Mouse (Mus musculus) cerebellum, adult 2 months (tissue): ENCODE measurements at regions not wholly inside any gene's neighbourhood (a gene's known extent, or its start where the extent isn't known, plus 50 kb on each side); places are given as distances from the start of the nearest gene placed in this dataset.

Experiments used
- DNase-seq, 2 experiments: peaks; one replicate each; pipeline ENCODE4 v3.0.0; 2021
- H3K27ac ChIP-seq: fragments of 200-500 bp; 2 replicates; pipeline ENCODE4 v1.5.1; 2012; ENCODE audit warnings: low read length, control low read depth, inconsistent platforms; ENCODE audit not compliant: insufficient read depth
- H3K27me3 ChIP-seq: fragments of 200-500 bp; 2 replicates; pipeline ENCODE4 v1.6.1; 2012; ENCODE audit warnings: inconsistent platforms, mild to moderate bottlenecking, low read length, moderate library complexity; ENCODE audit not compliant: control insufficient read depth, insufficient read depth
- H3K4me1 ChIP-seq: fragments of 200-500 bp; 2 replicates; pipeline ENCODE4 v1.6.1; 2011; ENCODE audit warnings: low read length; ENCODE audit not compliant: control insufficient read depth, insufficient read depth
- H3K4me3 ChIP-seq: fragments of 200-500 bp; replicated peaks from 2 replicates; pipeline ENCODE3; 2011; ENCODE audit warnings: mild to moderate bottlenecking, low read depth, low read length, control low read depth; ENCODE audit not compliant: insufficient read depth
- CTCF ChIP-seq: fragments of 200-500 bp; IDR thresholded peaks from 2 replicates; pipeline ENCODE4 v1.5.1; 2011; ENCODE audit warnings: low read depth, mild to moderate bottlenecking, control low read depth, low read length, moderate library complexity, borderline replicate concordance; ENCODE audit not compliant: insufficient read depth
- POLR2A ChIP-seq: fragments of 200-500 bp; IDR thresholded peaks from 2 replicates; pipeline ENCODE4 v1.6.1; 2011; ENCODE audit warnings: low read length, control low read depth, borderline replicate concordance; ENCODE audit not compliant: insufficient read depth
- WGBS: fragments of 180-500 bp; shearing (Covaris S2); methylation state at CpG from one replicate; pipeline ENCODE4 v1.1.7; 2018; 5-methylcytosine and 5-hydroxymethylcytosine counted together

- H3K4me3 ChIP-seq: no peak overlapping the region
- H3K4me1 ChIP-seq: no peaks in the 10 kb centered on the region; the same call in 1 of the 2 replicates
- no peaks in the 10 kb centered on the region for H3K27me3 ChIP-seq
- no peak for DNase-seq
- WGBS: 85% methylated on average over 3 of the region's 3 CpGs
- no peak overlapping the region for H3K27ac ChIP-seq
- no peak for TF ChIP-seq POLR2A
- TF ChIP-seq CTCF: no peak
Observed at GRCm38 (mm10) chr1:137703882-137704281, 471.6 kb downstream of the Ptprc start.

GRCm38 (mm10) chr1:137698876-137699275 lies 476.6 kb downstream of the Ptprc start:
- TF ChIP-seq CTCF (no peak), POLR2A (no peak)
- H3K4me1 ChIP-seq: peaks cover 5% of the 10 kb centered on the region; the same call in 1 of the 2 replicates
- H3K27me3 ChIP-seq: no peaks in the 10 kb centered on the region
- H3K4me3 ChIP-seq: no peak overlapping the region
- WGBS: 18% methylated on average over 4 of the region's 4 CpGs
- no peak overlapping the region for H3K27ac ChIP-seq
- DNase-seq: peak; percentile 26 to 46

- no peak overlapping the region for H3K4me3 ChIP-seq
- 54% methylated on average over 5 of the region's 5 CpGs for WGBS
- DNase-seq: no peak
- peaks cover 5% of the 10 kb centered on the region; the same call in 1 of the 2 replicates for H3K4me1 ChIP-seq
- no peak overlapping the region for H3K27ac ChIP-seq
- H3K27me3 ChIP-seq: no peaks in the 10 kb centered on the region
- TF ChIP-seq POLR2A: no peak
- no peak for TF ChIP-seq CTCF
Observed at GRCm38 (mm10) chr1:137697289-137697688, 478.2 kb downstream of the Ptprc start.

- H3K27ac ChIP-seq: no peak overlapping the region
- WGBS: 47% methylated on average over 3 of the region's 3 CpGs
- H3K4me1 ChIP-seq: peaks cover 7% of the 10 kb centered on the region; the same call in 1 of the 2 replicates
- TF ChIP-seq POLR2A (no peak), CTCF (no peak)
- H3K27me3 ChIP-seq: no peaks in the 10 kb centered on the region
- H3K4me3 ChIP-seq: no peak overlapping the region
- DNase-seq: no peak
Observed at GRCm38 (mm10) chr1:137696796-137697195, 478.7 kb downstream of the Ptprc start.

- TF ChIP-seq POLR2A (no peak), CTCF (no peak)
- Histone ChIP-seq H3K27ac (no peak overlapping the region), H3K4me1 (peaks cover 15% of the 10 kb centered on the region; the same call in 1 of the 2 replicates), H3K27me3 (no peaks in the 10 kb centered on the region), H3K4me3 (no peak overlapping the region)
- WGBS: 90% methylated on average over 3 of the region's 3 CpGs
- DNase-seq: no peak
Observed at GRCm38 (mm10) chr1:137695751-137696150, 479.8 kb downstream of the Ptprc start.

GRCm38 (mm10) chr1:137692525-137692924 lies 483.0 kb downstream of the Ptprc start:
- WGBS: 80% methylated on average over 2 of the region's 2 CpGs
- Histone ChIP-seq H3K27ac (no peak overlapping the region), H3K27me3 (no peaks in the 10 kb centered on the region), H3K4me1 (peaks cover 19% of the 10 kb centered on the region; the same call in 1 of the 2 replicates), H3K4me3 (no peak overlapping the region)
- no peak for DNase-seq
- TF ChIP-seq CTCF (no peak), POLR2A (no peak)

- H3K4me1 ChIP-seq: peaks cover 14% of the 10 kb centered on the region; the same call in 1 of the 2 replicates
- WGBS: 36% methylated on average over 9 of the region's 9 CpGs
- peak; percentile 75 to 91 for DNase-seq
- H3K27ac ChIP-seq: peak overlapping the region; percentile 49; the same call in 1 of the 2 replicates
- H3K4me3 ChIP-seq: no peak overlapping the region
- TF ChIP-seq POLR2A (no peak), CTCF (no peak)
- no peaks in the 10 kb centered on the region for H3K27me3 ChIP-seq
Observed at GRCm38 (mm10) chr1:137690860-137691595, 484.5 kb downstream of the Ptprc start.

- no peaks in the 10 kb centered on the region for H3K4me1 ChIP-seq
- no peak for TF ChIP-seq POLR2A
- no peak for TF ChIP-seq CTCF
- 56% methylated on average over 5 of the region's 5 CpGs for WGBS
- peak in 1 of 2 experiments; percentile 40 for DNase-seq
- H3K27me3 ChIP-seq: no peaks in the 10 kb centered on the region
- H3K27ac ChIP-seq: no peak overlapping the region
- no peak overlapping the region for H3K4me3 ChIP-seq
Observed at GRCm38 (mm10) chr1:137670650-137671049, 504.9 kb downstream of the Ptprc start.
